Mouse (Mus musculus) CH12.LX (cell line): ENCODE results near the gene Fam178b.

Source experiments
- CTCF ChIP-seq, 2 experiments: IDR thresholded peaks in 1 of 2; conservative IDR thresholded peaks in 1 of 2; 2 replicates each; pipeline ENCODE4 v1.5.1; 2011 to 2012; ENCODE audit warnings: low read depth in 2 of 2, low read length in 2 of 2, improper control_type of control experiment in 1 of 2, inconsistent platforms in 1 of 2, mild to moderate bottlenecking in 1 of 2, moderate library complexity in 1 of 2
- MAX ChIP-seq: IDR thresholded peaks from 2 replicates; pipeline ENCODE4 v1.6.1; 2011; ENCODE audit warnings: low read length, improper control_type of control experiment
- UBTF ChIP-seq: IDR thresholded peaks from 2 replicates; pipeline ENCODE4 v1.6.1; 2012; ENCODE audit warnings: low read depth, mild to moderate bottlenecking, inconsistent platforms, low read length, improper control_type of control experiment, moderate library complexity

DNA sequence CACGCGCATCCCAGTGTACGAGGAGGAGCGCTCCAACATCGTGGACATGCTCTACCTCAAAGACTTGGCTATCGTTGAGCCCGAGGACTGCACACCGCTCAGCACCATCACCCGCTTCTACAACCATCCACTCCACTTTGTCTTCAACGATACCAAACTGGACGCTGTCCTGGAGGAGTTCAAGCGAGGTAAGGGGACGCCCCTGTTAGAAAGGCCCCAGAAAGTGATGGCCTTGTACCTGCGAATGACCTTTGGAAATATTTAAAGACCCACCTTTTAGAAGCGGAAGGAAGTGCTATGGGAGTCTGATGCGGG, 170.1 kb downstream of the Fam178b start:
- TF ChIP-seq CTCF (conservative IDR thresholded peaks at IDR 0.05 in 1 of 2, IDR thresholded peaks at IDR 0.05 in 1 of 2; ENCODE audit: low read depth in 2 of 2, low read length in 2 of 2) (no peak), MAX (no peak), UBTF (no peak)
